Mouse (Mus musculus) small intestine, adult 10 weeks (tissue): ENCODE measurements around the gene Crbn. TPM values are rescaled to one million over a fixed set of nuclear protein-coding genes. Genes with fewer than 3 reads are reported as not detected.

Experiments used
- polyA plus RNA-seq: library from polyadenylated mRNA; stranded (reverse); fragments of 350-450 nt; fragmentation: Illumina TruSeq; extraction: RNeasy Lipid Tissue Mini Kit (QIAGEN cat#74804); gene quantifications from one replicate; pipeline ENCODE4 v1.2.3, GENCODE M21; 2014; ENCODE audit warnings: low replicate concordance

Crbn gene
- 107 TPM for polyA plus RNA-seq

DNA sequence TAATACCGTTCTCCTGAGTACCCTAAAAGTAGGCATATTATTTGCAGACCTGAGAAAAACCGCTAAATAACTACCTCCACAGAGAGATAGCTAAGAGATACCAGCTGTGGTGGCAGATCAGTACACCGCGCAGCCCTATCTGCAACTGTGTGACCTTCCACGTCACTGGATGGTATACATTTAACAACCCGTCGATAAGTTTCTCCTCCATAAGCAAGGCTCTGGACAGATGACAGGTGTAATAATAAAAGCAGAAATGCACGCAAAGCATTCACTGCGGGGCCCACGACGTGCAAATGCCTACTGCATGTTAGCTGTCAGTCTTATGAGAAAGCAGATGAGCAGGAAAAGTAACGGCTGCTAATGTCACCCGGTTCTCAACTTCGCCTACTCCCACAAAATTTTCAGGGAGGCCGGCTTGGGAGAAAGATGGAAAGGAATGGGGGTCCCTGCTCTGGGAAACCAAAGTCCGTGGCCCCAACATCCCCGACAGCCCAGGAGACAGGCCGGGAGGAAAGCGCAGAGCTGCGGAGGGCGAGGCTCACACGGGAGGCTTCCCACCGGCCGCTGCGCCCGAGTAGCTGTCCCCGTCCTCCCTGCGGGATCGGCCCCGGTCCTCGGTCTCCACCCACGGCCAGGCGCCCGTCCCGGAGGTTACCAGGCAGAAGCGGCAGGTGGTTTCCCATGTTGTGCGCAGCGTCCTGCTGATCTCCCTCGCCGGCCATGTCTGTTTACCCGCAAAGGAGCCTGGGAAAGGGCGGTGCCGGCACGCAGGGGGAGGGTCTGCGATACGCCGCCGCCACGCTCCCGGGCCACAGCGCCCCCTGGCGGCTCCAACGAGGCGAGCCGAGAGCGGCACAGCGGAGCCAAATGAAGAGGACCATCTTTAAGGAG lies at the start of gene Crbn:
Gene Crbn (minus strand): TSS at position 745 of the 894 bp plus-strand sequence.

DNA sequence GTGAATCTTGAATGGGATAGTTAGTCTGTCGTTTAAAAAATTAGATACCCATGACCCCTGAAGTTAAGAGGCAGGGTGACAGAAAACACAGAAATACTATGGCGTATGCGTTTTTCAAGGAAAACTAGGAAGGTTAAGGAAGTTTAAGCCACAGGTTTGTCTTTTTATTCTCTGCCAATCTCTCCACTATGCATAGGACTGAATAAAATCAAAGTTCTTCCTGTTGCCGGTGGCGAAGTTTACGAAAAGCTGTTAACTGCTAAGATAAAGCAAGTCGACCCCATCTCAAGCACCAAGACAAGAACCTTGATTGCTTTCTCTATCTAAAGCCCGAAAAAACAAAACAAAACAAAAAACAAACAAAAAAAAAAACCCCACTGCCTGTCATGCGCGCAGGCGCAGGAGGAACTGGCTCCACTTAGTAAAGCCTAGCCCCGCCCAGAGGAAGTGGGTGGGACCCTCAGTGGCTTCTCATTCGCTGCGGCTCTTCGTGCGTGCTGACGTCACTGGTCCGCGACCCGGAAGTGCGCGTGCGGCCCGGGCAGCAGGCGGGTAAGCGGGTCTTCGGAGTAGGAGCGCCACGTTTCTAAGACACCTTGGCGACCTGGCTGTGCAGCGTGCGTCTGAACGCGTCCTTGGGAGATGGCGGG lies 31.1 kb downstream of the Crbn start, which contains the start of gene Trnt1:
Gene Trnt1 (plus strand): TSS at position 481 of the 650 bp plus-strand sequence.

DNA sequence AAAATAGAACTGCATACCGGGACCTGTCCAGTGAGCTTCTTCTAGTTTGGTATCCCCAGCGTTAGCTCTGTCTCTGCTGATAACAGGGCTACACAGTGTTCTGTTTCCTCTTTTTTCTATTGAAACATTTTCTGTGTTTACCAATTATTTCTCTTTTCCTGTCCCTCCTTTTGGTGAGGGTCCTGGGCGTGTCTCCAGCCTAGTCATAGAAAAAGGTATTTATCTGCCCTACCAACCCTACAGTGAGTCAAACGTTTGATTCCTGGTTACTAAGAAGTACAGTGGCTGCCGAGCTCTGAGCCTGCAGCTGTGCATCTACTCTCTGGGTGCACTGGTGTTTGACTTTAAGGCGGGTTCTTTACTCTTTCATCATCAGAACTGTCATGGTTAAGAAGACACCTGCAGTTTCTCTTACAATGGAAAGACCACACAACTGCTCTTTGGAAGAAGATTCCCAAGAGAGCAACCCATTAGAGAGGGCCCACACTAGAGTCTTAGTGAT lies 50.9 kb downstream of the Crbn start, which contains the start of gene Il5ra:
Gene Il5ra (minus strand): TSS at position 151 of the 502 bp plus-strand sequence.

Other genes starting within 250 kb of the Crbn start
- gene Il5ra, start 51.0 kb downstream of the Crbn start, polyA plus RNA-seq = 1.2 TPM
- gene Trnt1, start 31.0 kb downstream of the Crbn start, polyA plus RNA-seq = 72.1 TPM